Mouse (Mus musculus): Measurements from ENCODE around the gene Gm49601. TPM values are rescaled to one million over a fixed set of nuclear protein-coding genes. Genes with fewer than 3 reads are reported as not detected.

Gm49601 gene
- polyA plus RNA-seq, 1 experiment from 2014 or later, result not detected

- Histone ChIP-seq H3K4me3 (ENCODE audit: low read depth, low read length) (no peak overlapping the region), H3K4me1 (ENCODE audit: insufficient read depth) (peaks cover 19% of the 10 kb centered on the region), H3K36me3 (replicated peaks; ENCODE audit: insufficient read depth, low read length) (no peaks in the 10 kb centered on the region), H3K27me3 (ENCODE audit: insufficient read depth, low read length) (peaks cover 94% of the 10 kb centered on the region), H3K9me3 (ENCODE audit: low read length) (no peaks in the 10 kb centered on the region), H3K9ac (replicated peaks) (no peak overlapping the region), H3K27ac (ENCODE audit: low read depth) (no peak overlapping the region), H3K4me2 (ENCODE audit: low read depth, low read length) (no peak overlapping the region)
- no peak for DNase-seq
- ATAC-seq, result no peak
- TF ChIP-seq CTCF (IDR thresholded peaks at IDR 0.05; ENCODE audit: low read depth), result no peak
- TF ChIP-seq EP300 (IDR thresholded peaks at IDR 0.05; ENCODE audit: low read depth), result no peak
- 40% methylated on average over 10 of the region's 10 CpGs for WGBS (ENCODE audit: insufficient replicate concordance)
These were observed 42.4 kb downstream of the Gm49601 start for GRCm38 (mm10) chr16:18583673-18584357.

GRCm38 (mm10) chr16:18583169-18583568 lies 43.1 kb downstream of the Gm49601 start:
- Histone ChIP-seq H3K4me1 (ENCODE audit: insufficient read depth) (peaks cover 19% of the 10 kb centered on the region), H3K9me3 (ENCODE audit: low read length) (no peaks in the 10 kb centered on the region), H3K4me3 (ENCODE audit: low read depth, low read length) (no peak overlapping the region), H3K27ac (ENCODE audit: low read depth) (no peak overlapping the region), H3K27me3 (ENCODE audit: insufficient read depth, low read length) (peaks cover 93% of the 10 kb centered on the region), H3K36me3 (replicated peaks; ENCODE audit: insufficient read depth, low read length) (no peaks in the 10 kb centered on the region), H3K9ac (replicated peaks) (no peak overlapping the region), H3K4me2 (ENCODE audit: low read depth, low read length) (no peak overlapping the region)
- TF ChIP-seq CTCF (IDR thresholded peaks at IDR 0.05; ENCODE audit: low read depth), result no peak
- no peak for TF ChIP-seq EP300 (IDR thresholded peaks at IDR 0.05; ENCODE audit: low read depth)
- no peak for ATAC-seq
- WGBS (ENCODE audit: insufficient replicate concordance), result 28% methylated on average over 10 of the region's 10 CpGs
- DNase-seq, result no peak

GRCm38 (mm10) chr16:18582426-18583148 lies 43.6 kb downstream of the Gm49601 start:
- Histone ChIP-seq H3K9ac (replicated peaks) (no peak overlapping the region), H3K36me3 (replicated peaks; ENCODE audit: insufficient read depth, low read length) (no peaks in the 10 kb centered on the region), H3K27me3 (ENCODE audit: insufficient read depth, low read length) (peaks cover 89% of the 10 kb centered on the region), H3K9me3 (ENCODE audit: low read length) (no peaks in the 10 kb centered on the region), H3K4me1 (ENCODE audit: insufficient read depth) (peaks cover 19% of the 10 kb centered on the region), H3K27ac (ENCODE audit: low read depth) (no peak overlapping the region), H3K4me3 (ENCODE audit: low read depth, low read length) (peak overlapping the region; percentile 37), H3K4me2 (ENCODE audit: low read depth, low read length) (peak overlapping the region; percentile 65)
- DNase-seq (no peak), ATAC-seq (no peak)
- 2% methylated on average over 61 of the region's 67 CpGs for WGBS (ENCODE audit: insufficient replicate concordance)
- TF ChIP-seq EP300 (IDR thresholded peaks at IDR 0.05; ENCODE audit: low read depth) (no peak), CTCF (IDR thresholded peaks at IDR 0.05; ENCODE audit: low read depth) (no peak)

- Histone ChIP-seq H3K27me3 (ENCODE audit: insufficient read depth, low read length) (peaks cover 85% of the 10 kb centered on the region), H3K27ac (ENCODE audit: low read depth) (no peak overlapping the region), H3K9me3 (ENCODE audit: low read length) (no peaks in the 10 kb centered on the region), H3K4me2 (ENCODE audit: low read depth, low read length) (peak overlapping the region; percentile 65), H3K4me3 (ENCODE audit: low read depth, low read length) (peak overlapping the region; percentile 37), H3K4me1 (ENCODE audit: insufficient read depth) (peaks cover 19% of the 10 kb centered on the region), H3K9ac (replicated peaks) (no peak overlapping the region), H3K36me3 (replicated peaks; ENCODE audit: insufficient read depth, low read length) (no peaks in the 10 kb centered on the region)
- whole genome bisulfite sequencing (ENCODE audit: insufficient replicate concordance), result under 1% methylated on average over 48 of the region's 66 CpGs
- no peak for DNase-seq
- TF ChIP-seq EP300 (IDR thresholded peaks at IDR 0.05; ENCODE audit: low read depth), result no peak
- TF ChIP-seq CTCF (IDR thresholded peaks at IDR 0.05; ENCODE audit: low read depth), result no peak
- ATAC-seq, result no peak
These were observed 44.5 kb downstream of the Gm49601 start for GRCm38 (mm10) chr16:18581623-18582205.

GRCm38 (mm10) chr16:18581050-18581622 lies 45.1 kb downstream of the Gm49601 start:
- H3K9ac ChIP-seq (replicated peaks), result no peak overlapping the region
- DNase-seq (no peak), ATAC-seq (peak; percentile 54)
- no peaks in the 10 kb centered on the region for H3K9me3 ChIP-seq (ENCODE audit: low read length)
- H3K27ac ChIP-seq (ENCODE audit: low read depth), result no peak overlapping the region
- no peak for TF ChIP-seq CTCF (IDR thresholded peaks at IDR 0.05; ENCODE audit: low read depth)
- TF ChIP-seq EP300 (IDR thresholded peaks at IDR 0.05; ENCODE audit: low read depth), result no peak
- H3K4me1 ChIP-seq (ENCODE audit: insufficient read depth), result peaks cover 14% of the 10 kb centered on the region
- no peaks in the 10 kb centered on the region for H3K36me3 ChIP-seq (replicated peaks; ENCODE audit: insufficient read depth, low read length)
- peak overlapping the region; percentile 37 for H3K4me3 ChIP-seq (ENCODE audit: low read depth, low read length)
- H3K4me2 ChIP-seq (ENCODE audit: low read depth, low read length), result peak overlapping the region; percentile 65
- H3K27me3 ChIP-seq (ENCODE audit: insufficient read depth, low read length), result peaks cover 80% of the 10 kb centered on the region
- WGBS (ENCODE audit: insufficient replicate concordance), result 8% methylated on average over 20 of the region's 21 CpGs

DNA sequence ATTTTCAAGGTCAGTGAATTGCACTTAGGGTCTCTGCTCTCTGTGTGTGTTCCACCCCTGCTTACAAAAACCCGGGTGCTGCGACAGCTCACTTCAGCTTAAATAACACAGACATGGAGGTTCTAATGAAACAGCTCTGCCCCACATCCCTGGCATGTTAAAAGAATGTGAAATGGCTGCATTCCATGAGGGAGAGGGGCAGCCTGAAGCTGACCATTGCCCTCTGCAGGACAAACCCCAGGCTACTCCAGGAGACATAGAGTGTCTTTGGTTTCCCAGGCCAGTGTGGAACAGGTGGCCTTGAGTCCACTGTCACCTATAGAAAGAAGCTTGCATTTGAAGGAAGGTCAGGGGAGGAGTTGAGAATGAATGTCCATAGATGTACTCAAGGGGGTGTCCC lies 45.8 kb downstream of the Gm49601 start:
- no peak overlapping the region for H3K4me3 ChIP-seq (ENCODE audit: low read depth, low read length)
- DNase-seq, result no peak

More for the DNA sequence above, 45.8 kb downstream of the Gm49601 start:
- Histone ChIP-seq H3K9ac (replicated peaks) (no peak overlapping the region), H3K27me3 (ENCODE audit: insufficient read depth, low read length) (peaks cover 72% of the 10 kb centered on the region), H3K9me3 (ENCODE audit: low read length) (no peaks in the 10 kb centered on the region), H3K36me3 (replicated peaks; ENCODE audit: insufficient read depth, low read length) (no peaks in the 10 kb centered on the region), H3K4me2 (ENCODE audit: low read depth, low read length) (no peak overlapping the region), H3K27ac (ENCODE audit: low read depth) (no peak overlapping the region), H3K4me1 (ENCODE audit: insufficient read depth) (peaks cover 14% of the 10 kb centered on the region)
- TF ChIP-seq EP300 (IDR thresholded peaks at IDR 0.05; ENCODE audit: low read depth), result no peak
- no peak for TF ChIP-seq CTCF (IDR thresholded peaks at IDR 0.05; ENCODE audit: low read depth)
- no peak for ATAC-seq
- WGBS (ENCODE audit: insufficient replicate concordance), result 30% methylated on average over 2 of the region's 2 CpGs

Data from liver, postnatal 0 days (tissue).